Mouse (Mus musculus): ENCODE data around the gene Rgs3.

- TF ChIP-seq POLR2A (IDR thresholded peaks at IDR 0.05; ENCODE audit: low read depth, low read length) (no peak), CTCF (conservative IDR thresholded peaks at IDR 0.05; ENCODE audit: insufficient read depth, insufficient read length, low read depth, low read length) (no peak)
These were observed 106.2 kb downstream of the Rgs3 start for GRCm38 (mm10) chr4:62665842-62666241.

All from kidney, adult 2 months (tissue).